Mouse (Mus musculus) hindbrain, embryonic 16.5 days (tissue): ENCODE data around the gene Ccm2l. TPM values are rescaled to one million over a fixed set of nuclear protein-coding genes. Genes with fewer than 3 reads are reported as not detected.

Source experiments
- ATAC-seq: fragments of 200-750 bp; cut with Nextera tagmentation; 2 replicates; pipeline ENCODE4 v1.8.0; 2017; ENCODE audit warnings: moderate TSS enrichment, moderate library complexity
- H3K27ac ChIP-seq: fragments of 300-500 bp; sonication (generic); 2 replicates; pipeline ENCODE4 v1.5.1; 2014; ENCODE audit warnings: low read depth, mild to moderate bottlenecking, control low read depth, low read length, moderate library complexity
- H3K27me3 ChIP-seq: fragments of 300-500 bp; sonication (generic); replicated peaks from 2 replicates; pipeline ENCODE4 v1.6.1; 2014; ENCODE audit warnings: low read length; ENCODE audit not compliant: control insufficient read depth, insufficient read depth
- H3K36me3 ChIP-seq: fragments of 300-500 bp; sonication (generic); 2 replicates; pipeline ENCODE4 v1.6.1; 2014; ENCODE audit warnings: mild to moderate bottlenecking, low read length, moderate library complexity, mixed read lengths; ENCODE audit not compliant: control insufficient read depth, insufficient read depth
- H3K4me1 ChIP-seq: fragments of 300-500 bp; sonication (generic); 2 replicates; pipeline ENCODE4 v1.6.1; 2014; ENCODE audit warnings: low read depth, low read length; ENCODE audit not compliant: control insufficient read depth, insufficient read depth
- H3K4me2 ChIP-seq: fragments of 300-500 bp; sonication (generic); 2 replicates; pipeline ENCODE4 v1.6.1; 2014; ENCODE audit warnings: mild to moderate bottlenecking, low read length, control low read depth, moderate library complexity
- H3K4me3 ChIP-seq: fragments of 300-500 bp; sonication (generic); 2 replicates; pipeline ENCODE4 v1.5.1; 2014; ENCODE audit warnings: mild to moderate bottlenecking, low read length, control low read depth, moderate library complexity
- H3K9ac ChIP-seq: fragments of 300-500 bp; sonication (generic); 2 replicates; pipeline ENCODE4 v1.6.1; 2014; ENCODE audit warnings: low read depth, mild to moderate bottlenecking, control low read depth, low read length, moderate library complexity
- H3K9me3 ChIP-seq: fragments of 300-500 bp; sonication (generic); 2 replicates; pipeline ENCODE4 v1.6.1; 2014; ENCODE audit warnings: mild to moderate bottlenecking, low read length, moderate library complexity; ENCODE audit not compliant: control insufficient read depth
- WGBS: fragments of 180-500 bp; shearing (Covaris S2); extraction: QIAGEN DNeasy Blood & Tissue Kit; methylation state at CpG from one replicate; pipeline ENCODE4 v1.1.7; 2014; 5-methylcytosine and 5-hydroxymethylcytosine counted together
- polyA plus RNA-seq: library from polyadenylated mRNA; unstranded; fragments of >200 nt; fragmentation: Nextera tagmentation; extraction: Ambion mirVana; gene quantifications from 2 replicates; pipeline ENCODE4 v1.2.1, GENCODE M21; 2015

The Ccm2l gene
- polyA plus RNA-seq, 1 experiment from 2014 or later: 0.58 TPM

DNA sequence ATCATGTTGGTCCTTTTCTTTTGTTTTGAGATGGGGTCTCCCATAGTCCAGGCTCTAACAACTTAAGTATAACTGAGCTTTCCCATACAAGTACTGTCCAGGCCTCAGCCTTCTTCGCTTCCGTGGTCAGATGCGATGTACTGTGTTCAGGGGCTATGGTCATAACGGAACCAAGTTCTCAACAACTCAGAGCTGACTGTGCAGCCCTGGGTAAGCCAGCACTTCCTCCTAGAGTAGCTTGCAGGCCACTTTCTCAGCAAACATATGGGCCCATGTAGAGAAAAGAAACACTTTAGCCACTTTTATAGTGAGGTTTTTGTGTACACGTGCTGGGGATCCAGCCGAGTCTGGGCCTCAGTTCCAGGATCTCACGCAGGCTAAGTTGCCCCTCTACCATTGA lies 56.9 kb downstream of the Ccm2l start:
- Histone ChIP-seq H3K4me2 (no peak overlapping the region), H3K9me3 (no peaks in the 10 kb centered on the region), H3K27ac (no peak overlapping the region), H3K27me3 (no peaks in the 10 kb centered on the region), H3K9ac (no peak overlapping the region), H3K36me3 (no peaks in the 10 kb centered on the region), H3K4me3 (no peak overlapping the region), H3K4me1 (no peaks in the 10 kb centered on the region)
- WGBS: 94% methylated on average over 7 of the region's 7 CpGs
- no peak for ATAC-seq

DNA sequence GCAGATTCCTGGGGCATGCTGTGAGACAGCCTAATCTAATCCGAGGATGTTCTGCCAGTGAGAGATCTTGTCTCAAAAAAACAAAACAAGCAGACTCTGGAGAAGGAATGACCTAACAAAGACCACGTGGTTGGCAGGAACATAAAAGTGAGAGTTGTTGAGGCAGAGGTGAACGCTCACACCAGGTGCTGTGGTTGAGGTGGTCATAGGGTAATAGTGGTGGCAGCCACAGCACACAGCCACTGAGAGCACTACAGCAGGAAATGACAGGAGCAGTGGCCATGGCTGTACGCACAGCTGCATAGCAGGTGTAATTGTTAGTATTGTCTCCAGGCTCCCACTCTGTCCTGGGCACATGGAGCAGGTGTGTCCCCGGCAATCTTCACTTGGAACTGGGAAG lies 60.1 kb downstream of the Ccm2l start:
- 56% methylated on average over 5 of the region's 5 CpGs for WGBS
- Histone ChIP-seq H3K27ac (no peak overlapping the region), H3K27me3 (no peaks in the 10 kb centered on the region), H3K4me2 (no peak overlapping the region), H3K36me3 (no peaks in the 10 kb centered on the region), H3K9ac (no peak overlapping the region), H3K4me3 (no peak overlapping the region), H3K9me3 (no peaks in the 10 kb centered on the region), H3K4me1 (no peaks in the 10 kb centered on the region)
- ATAC-seq: no peak

DNA sequence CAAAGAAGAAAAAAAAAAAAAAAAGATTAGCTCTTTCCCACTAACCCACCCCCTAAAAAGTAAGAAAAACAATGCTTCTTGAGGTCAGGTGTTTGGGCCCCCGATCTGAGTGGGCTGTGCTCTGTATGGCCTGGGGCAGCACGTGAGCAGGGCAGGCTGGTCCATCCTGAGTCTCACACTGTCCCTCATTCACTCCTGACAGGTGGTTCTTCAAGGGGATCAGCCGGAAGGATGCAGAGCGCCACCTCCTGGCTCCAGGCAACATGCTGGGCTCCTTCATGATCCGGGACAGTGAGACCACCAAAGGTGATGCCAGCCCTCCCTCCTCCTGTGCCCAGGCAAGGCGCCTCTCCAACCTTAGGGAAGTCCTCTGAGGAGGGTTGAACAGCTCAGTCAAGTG lies 65.3 kb downstream of the Ccm2l start:
- H3K27ac ChIP-seq: no peak overlapping the region
- H3K36me3 ChIP-seq: no peaks in the 10 kb centered on the region
- H3K4me1 ChIP-seq: no peaks in the 10 kb centered on the region
- WGBS: 12% methylated on average over 6 of the region's 6 CpGs
- H3K4me3 ChIP-seq: no peak overlapping the region
- no peaks in the 10 kb centered on the region for H3K27me3 ChIP-seq
- H3K9me3 ChIP-seq: no peaks in the 10 kb centered on the region
- no peak for ATAC-seq
- no peak overlapping the region for H3K9ac ChIP-seq
- H3K4me2 ChIP-seq: no peak overlapping the region

Other genes with a start within 250 kb of the Ccm2l start
- gene Bcl2l1, start 234.2 kb upstream of the Ccm2l start, polyA plus RNA-seq: 138 and 159 TPM in 2 replicates
- gene Tpx2, start 218.0 kb upstream of the Ccm2l start, polyA plus RNA-seq: 14.8 and 19.8 TPM in 2 replicates
- gene Mylk2, start 154.6 kb upstream of the Ccm2l start, polyA plus RNA-seq: 0.21 and 0.44 TPM in 2 replicates
- 4.2 and 4.5 TPM in 2 replicates for gene Foxs1, start 132.7 kb upstream of the Ccm2l start, polyA plus RNA-seq
- gene Dusp15, start 114.3 kb upstream of the Ccm2l start, polyA plus RNA-seq: 11.6 and 13.6 TPM in 2 replicates
- 9.2 and 10.5 TPM in 2 replicates for gene Ttll9, start 103.5 kb upstream of the Ccm2l start, polyA plus RNA-seq
- gene Pdrg1, start 50.5 kb upstream of the Ccm2l start, polyA plus RNA-seq: 247 and 274 TPM in 2 replicates
- gene Xkr7, start 34.1 kb upstream of the Ccm2l start, polyA plus RNA-seq: 1.8 and 2.0 TPM in 2 replicates
- 4.3 and 5.3 TPM in 2 replicates for gene Hck, start 42.5 kb downstream of the Ccm2l start, polyA plus RNA-seq
- gene Tm9sf4, start 95.3 kb downstream of the Ccm2l start, polyA plus RNA-seq: 79.8 and 86.7 TPM in 2 replicates
- 51.8 and 53.8 TPM in 2 replicates for gene Tspyl3, start 159.5 kb downstream of the Ccm2l start, polyA plus RNA-seq
- gene Plagl2, start 175.5 kb downstream of the Ccm2l start, polyA plus RNA-seq: 4.2 and 5.9 TPM in 2 replicates
- gene Pofut1, start 175.6 kb downstream of the Ccm2l start, polyA plus RNA-seq: 4.4 and 4.7 TPM in 2 replicates
- 23.9 and 25.5 TPM in 2 replicates for gene Kif3b, start 225.5 kb downstream of the Ccm2l start, polyA plus RNA-seq